Mouse (Mus musculus) MEL (cell line): ENCODE results near the gene Ctnnb1. TPM values are rescaled to one million over a fixed set of nuclear protein-coding genes. Genes with fewer than 3 reads are reported as not detected.

Experiments
- DNase-seq: peaks from one replicate; pipeline ENCODE4 v3.0.0; 2011; ENCODE audit warnings: low read depth, low spot score
- H3K27ac ChIP-seq: 2 replicates; pipeline ENCODE4 v1.5.1; 2012; ENCODE audit warnings: low read depth, mild to moderate bottlenecking, control low read depth, low read length, moderate library complexity; ENCODE audit not compliant: control insufficient read depth
- H3K27me3 ChIP-seq, 2 experiments: fragments of 150-350 bp in 1 of 2; sonication (generic) in 1 of 2; 2 replicates each; pipeline ENCODE4 v1.6.1; 2012; ENCODE audit warnings: low read length in 2 of 2, mild to moderate bottlenecking in 2 of 2, improper control_type of control experiment in 1 of 2, moderate library complexity in 1 of 2; ENCODE audit not compliant: insufficient read depth in 2 of 2, control insufficient read depth in 1 of 2
- H3K36me3 ChIP-seq, 2 experiments: 2 replicates each; pipeline ENCODE4 v1.6.1; 2012 to 2014; ENCODE audit warnings: low read length in 2 of 2, improper control_type of control experiment in 1 of 2, inconsistent platforms in 1 of 2, mild to moderate bottlenecking in 1 of 2; ENCODE audit not compliant: insufficient read depth in 2 of 2, control insufficient read depth in 1 of 2
- H3K4me1 ChIP-seq, 2 experiments: fragments of 150-350 bp in 1 of 2; sonication (generic) in 1 of 2; 2 replicates each; pipeline ENCODE4 v1.6.1; 2012; ENCODE audit warnings: low read length in 2 of 2, improper control_type of control experiment in 1 of 2, mild to moderate bottlenecking in 1 of 2; ENCODE audit not compliant: insufficient read depth in 2 of 2, control insufficient read depth in 1 of 2
- H3K4me3 ChIP-seq, 2 experiments: fragments of 150-350 bp in 1 of 2; sonication (generic) in 1 of 2; 2 replicates each; pipeline ENCODE4 v1.5.1; 2012; ENCODE audit warnings: low read depth in 2 of 2, low read length in 2 of 2, mild to moderate bottlenecking in 2 of 2, moderate library complexity in 2 of 2, control low read depth in 1 of 2, improper control_type of control experiment in 1 of 2; ENCODE audit not compliant: control insufficient read depth in 1 of 2, insufficient read depth in 1 of 2
- H3K79me2 ChIP-seq: 2 replicates; pipeline ENCODE4 v1.6.1; 2012; ENCODE audit warnings: mild to moderate bottlenecking, low read length, moderate library complexity; ENCODE audit not compliant: control insufficient read depth, poor library complexity, insufficient read depth
- H3K9ac ChIP-seq: 2 replicates; pipeline ENCODE4 v1.6.1; 2012; ENCODE audit warnings: low read depth, mild to moderate bottlenecking, control low read depth, low read length, moderate library complexity; ENCODE audit not compliant: control insufficient read depth, poor library complexity, severe bottlenecking
- H3K9me3 ChIP-seq: fragments of 150-350 bp; sonication (generic); replicated peaks from 2 replicates; pipeline ENCODE4 v1.6.1; 2012; ENCODE audit warnings: mild to moderate bottlenecking, low read length, improper control_type of control experiment, moderate library complexity; ENCODE audit not compliant: insufficient read depth
- BHLHE40 ChIP-seq: IDR thresholded peaks from 2 replicates; pipeline ENCODE4 v1.6.1; 2012; ENCODE audit warnings: low read depth, mild to moderate bottlenecking, inconsistent platforms, low read length, improper control_type of control experiment, borderline replicate concordance
- CTCF ChIP-seq, 3 experiments: IDR thresholded peaks in 2 of 3; conservative IDR thresholded peaks in 1 of 3; 2 replicates each; pipeline ENCODE4 v1.5.1; 2011 to 2012; ENCODE audit warnings: low read length in 3 of 3, low read depth in 2 of 3, mild to moderate bottlenecking in 2 of 3, improper control_type of control experiment in 1 of 3, inconsistent platforms in 1 of 3, mixed read lengths in 1 of 3, moderate library complexity in 1 of 3; ENCODE audit not compliant: control insufficient read depth in 1 of 3, insufficient read depth in 1 of 3, poor library complexity in 1 of 3, severe bottlenecking in 1 of 3
- ELF1 ChIP-seq: IDR thresholded peaks from 2 replicates; pipeline ENCODE4 v1.6.1; 2014; ENCODE audit warnings: low read depth, mild to moderate bottlenecking, inconsistent platforms, low read length, improper control_type of control experiment, moderate library complexity
- ETS1 ChIP-seq: IDR thresholded peaks from 2 replicates; pipeline ENCODE4 v1.6.1; 2012; ENCODE audit warnings: low read depth, mild to moderate bottlenecking, inconsistent platforms, low read length, improper control_type of control experiment, moderate library complexity
- GABPA ChIP-seq: IDR thresholded peaks from 2 replicates; pipeline ENCODE4 v1.6.1; 2012; ENCODE audit warnings: low read depth, mild to moderate bottlenecking, inconsistent platforms, low read length, improper control_type of control experiment, moderate library complexity
- HCFC1 ChIP-seq: IDR thresholded peaks from 2 replicates; pipeline ENCODE4 v1.6.1; 2012; ENCODE audit warnings: low read depth, mild to moderate bottlenecking, inconsistent platforms, low read length, improper control_type of control experiment, moderate library complexity
- JUND ChIP-seq: IDR thresholded peaks from 2 replicates; pipeline ENCODE4 v1.6.1; 2011; ENCODE audit warnings: low read depth, mild to moderate bottlenecking, improper control_type of control experiment, low read length
- KAT2A ChIP-seq: conservative IDR thresholded peaks from 2 replicates; pipeline ENCODE4 v1.6.1; 2012; ENCODE audit warnings: low read depth, low read length, improper control_type of control experiment, inconsistent platforms
- MAFK ChIP-seq: IDR thresholded peaks from 2 replicates; pipeline ENCODE4 v1.6.1; 2011; ENCODE audit warnings: low read depth, mild to moderate bottlenecking, low read length, improper control_type of control experiment, borderline replicate concordance
- MAZ ChIP-seq: IDR thresholded peaks from 2 replicates; pipeline ENCODE4 v1.6.1; 2012; ENCODE audit warnings: low read depth, mild to moderate bottlenecking, inconsistent platforms, low read length, improper control_type of control experiment
- MYB ChIP-seq: IDR thresholded peaks from 2 replicates; pipeline ENCODE4 v1.6.1; 2011; ENCODE audit warnings: mild to moderate bottlenecking, low read depth, low read length, improper control_type of control experiment
- MYC ChIP-seq: IDR thresholded peaks from 2 replicates; pipeline ENCODE4 v1.6.1; 2011; ENCODE audit warnings: low read depth, mild to moderate bottlenecking, low read length, improper control_type of control experiment, moderate library complexity
- NRF1 ChIP-seq: IDR thresholded peaks from 2 replicates; pipeline ENCODE4 v1.6.1; 2014; ENCODE audit warnings: low read depth, mild to moderate bottlenecking, inconsistent platforms, low read length, improper control_type of control experiment, moderate library complexity; ENCODE audit not compliant: poor library complexity, insufficient read depth, severe bottlenecking
- POLR2A ChIP-seq, 2 experiments: IDR thresholded peaks; 2 replicates each; pipeline ENCODE4 v1.6.1; 2011 to 2012; ENCODE audit warnings: low read length in 2 of 2, mild to moderate bottlenecking in 2 of 2, control low read depth in 1 of 2, improper control_type of control experiment in 1 of 2, low read depth in 1 of 2, moderate library complexity in 1 of 2; ENCODE audit not compliant: control insufficient read depth in 1 of 2, insufficient read depth in 1 of 2, poor library complexity in 1 of 2
- POLR2AphosphoS2 ChIP-seq: IDR thresholded peaks from 2 replicates; pipeline ENCODE4 v1.6.1; 2011; ENCODE audit warnings: low read length, improper control_type of control experiment
- POLR2AphosphoS5 ChIP-seq: IDR thresholded peaks from 2 replicates; pipeline ENCODE4 v1.6.1; 2012; ENCODE audit warnings: low read depth, borderline replicate concordance, mild to moderate bottlenecking, inconsistent platforms, low read length, moderate library complexity, mixed read lengths
- RAD21 ChIP-seq: IDR thresholded peaks from 2 replicates; pipeline ENCODE4 v1.6.1; 2011; ENCODE audit warnings: mild to moderate bottlenecking, low read depth, low read length, improper control_type of control experiment
- RCOR1 ChIP-seq: IDR thresholded peaks from 2 replicates; pipeline ENCODE4 v1.6.1; 2012; ENCODE audit warnings: low read depth, mild to moderate bottlenecking, inconsistent platforms, low read length, improper control_type of control experiment
- TBP ChIP-seq: IDR thresholded peaks from 2 replicates; pipeline ENCODE4 v1.8.0; 2011; ENCODE audit warnings: low read depth, low read length, improper control_type of control experiment
- UBTF ChIP-seq: IDR thresholded peaks from 2 replicates; pipeline ENCODE4 v1.6.1; 2012; ENCODE audit warnings: low read depth, mild to moderate bottlenecking, inconsistent platforms, low read length, improper control_type of control experiment, moderate library complexity, borderline replicate concordance; ENCODE audit not compliant: insufficient read depth
- USF2 ChIP-seq, 2 experiments: IDR thresholded peaks; 2 replicates each; pipeline ENCODE4 v1.6.1; 2011 to 2012; ENCODE audit warnings: improper control_type of control experiment in 2 of 2, low read length in 2 of 2, borderline replicate concordance in 1 of 2, inconsistent platforms in 1 of 2, low read depth in 1 of 2, mild to moderate bottlenecking in 1 of 2; ENCODE audit not compliant: insufficient read depth in 1 of 2
- ZC3H11A ChIP-seq: IDR thresholded peaks from 2 replicates; pipeline ENCODE4 v1.6.1; 2012; ENCODE audit warnings: low read depth, mild to moderate bottlenecking, inconsistent platforms, low read length, improper control_type of control experiment
- ZNF384 ChIP-seq: IDR thresholded peaks from 2 replicates; pipeline ENCODE4 v1.6.1; 2012; ENCODE audit warnings: low read depth, mild to moderate bottlenecking, inconsistent platforms, low read length, improper control_type of control experiment
- polyA plus RNA-seq, 2 experiments: library from polyadenylated mRNA; stranded (reverse) in 1 of 2; unstranded in 1 of 2; fragments of >175 nt in 1 of 2; fragments of >200 nt in 1 of 2; gene quantifications; 2 replicates each; pipeline versions ENCODE4 v1.2.1 to v1.2.4; 2012; ENCODE audit warnings: low replicate concordance in 2 of 2, low read depth in 1 of 2; ENCODE audit not compliant: insufficient read length in 2 of 2, insufficient read depth in 1 of 2, missing spikeins in 1 of 2
- total RNA-seq: library from RNA; depleted of rRNA; stranded (reverse); fragments of 300-350 nt; gene quantifications from 2 replicates; pipeline ENCODE4 v1.2.3, GENCODE M21; 2012

Ctnnb1 gene
- total and polyA plus RNA-seq, 3 experiments = 302 to 701 (median 377) TPM

DNA sequence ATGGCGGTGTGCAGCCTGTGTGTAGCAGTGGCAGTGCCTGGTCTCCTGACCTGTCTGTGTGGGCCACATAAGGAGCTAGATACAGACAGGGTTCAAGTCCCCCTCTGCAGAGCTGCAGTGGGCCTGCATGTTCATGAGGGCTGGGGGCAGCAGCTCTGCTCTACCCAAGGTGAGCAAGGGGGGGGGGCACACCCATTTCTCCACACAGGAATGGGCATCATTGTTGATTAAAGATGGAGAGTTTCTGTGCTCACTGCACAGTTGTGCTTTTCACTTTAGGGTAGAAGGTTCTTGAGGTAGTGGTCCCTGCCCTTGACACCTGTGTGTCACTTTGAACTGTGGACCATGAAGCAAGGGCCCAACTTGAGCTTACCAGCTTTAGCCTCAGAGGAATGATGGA, 19.8 kb downstream of the Ctnnb1 start:
- TF ChIP-seq MYB (no peak), UBTF (no peak), USF2 (IDR thresholded peaks at IDR 0.05; ENCODE audit: borderline replicate concordance in 1 of 2, insufficient read depth in 1 of 2, low read depth in 1 of 2, low read length in 2 of 2) (no peak), TBP (no peak), MAZ (no peak), NRF1 (no peak), ZC3H11A (no peak), BHLHE40 (no peak), RCOR1 (no peak), JUND (no peak), GABPA (no peak), POLR2AphosphoS2 (no peak), CTCF (IDR thresholded peaks at IDR 0.05 in 2 of 3, conservative IDR thresholded peaks at IDR 0.05 in 1 of 3; ENCODE audit: control insufficient read depth in 1 of 3, insufficient read depth in 1 of 3, low read depth in 2 of 3, low read length in 3 of 3, poor library complexity in 1 of 3, severe bottlenecking in 1 of 3) (no peak), ELF1 (no peak), HCFC1 (no peak), POLR2A (IDR thresholded peaks at IDR 0.05; ENCODE audit: control insufficient read depth in 1 of 2, insufficient read depth in 1 of 2, low read depth in 1 of 2, low read length in 2 of 2, poor library complexity in 1 of 2) (no peak), KAT2A (no peak), MAFK (no peak), MYC (no peak), RAD21 (no peak)
- H3K79me2 ChIP-seq = peaks cover 46% of the 10 kb centered on the region
- H3K4me3 ChIP-seq = no peak overlapping the region
- DNase-seq = no peak
- H3K4me1 ChIP-seq = peaks cover 0 to 4% of the 10 kb centered on the region in 2 experiments; a peak in 2 of 4 replicates
- no peak overlapping the region for H3K9ac ChIP-seq
- H3K27me3 ChIP-seq = no peaks in the 10 kb centered on the region
- peaks cover 5 to 32% of the 10 kb centered on the region in 2 experiments for H3K36me3 ChIP-seq
- H3K27ac ChIP-seq = no peak overlapping the region
- no peaks in the 10 kb centered on the region for H3K9me3 ChIP-seq

DNA sequence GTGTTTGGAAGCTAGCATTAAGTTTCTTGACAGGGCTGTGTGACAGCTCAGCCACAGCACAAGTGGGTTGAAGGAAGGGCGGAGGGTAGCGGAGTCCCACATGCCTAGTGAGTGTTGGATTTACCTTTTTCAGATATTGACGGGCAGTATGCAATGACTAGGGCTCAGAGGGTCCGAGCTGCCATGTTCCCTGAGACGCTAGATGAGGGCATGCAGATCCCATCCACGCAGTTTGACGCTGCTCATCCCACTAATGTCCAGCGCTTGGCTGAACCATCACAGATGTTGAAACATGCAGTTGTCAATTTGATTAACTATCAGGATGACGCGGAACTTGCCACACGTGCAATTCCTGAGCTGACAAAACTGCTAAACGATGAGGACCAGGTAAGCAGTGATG, 21.7 kb downstream of the Ctnnb1 start:
- no peak for DNase-seq
- no peak overlapping the region for H3K27ac ChIP-seq
- peaks cover 30% of the 10 kb centered on the region for H3K79me2 ChIP-seq
- H3K27me3 ChIP-seq = no peaks in the 10 kb centered on the region
- TF ChIP-seq ETS1 (no peak), HCFC1 (no peak), ZNF384 (no peak), ELF1 (no peak), POLR2AphosphoS5 (no peak), MAFK (no peak), TBP (no peak)
- H3K9ac ChIP-seq = no peak overlapping the region
- H3K4me3 ChIP-seq = no peak overlapping the region
- peaks cover 0 to 36% of the 10 kb centered on the region in 2 experiments; a peak in 2 of 4 replicates for H3K36me3 ChIP-seq
- no peaks in the 10 kb centered on the region for H3K9me3 ChIP-seq
- no peaks in the 10 kb centered on the region for H3K4me1 ChIP-seq
